ENCODE assay signal across 7 mouse cellular contexts in genomic region chr5:113286591-113287520, GRCm38 (mm10). TPM values are rescaled to one million over a fixed set of nuclear protein-coding genes. Genes with fewer than 3 reads are reported as not detected.
A peak's percentile ranks its signal among the peaks of the same experiment; 100 is the strongest.
DNase-seq lines count a peak whose midpoint lies in the region; ATAC-seq and TF ChIP-seq lines count a peak whose summit lies in the region.

No protein-coding gene starts in this region.

- H3K4me3 ChIP-seq in E14TG2a.4 (replicated peaks; ENCODE audit: low read length), result peak overlapping the region; percentile 74
- peak overlapping the region; percentile 42 for H3K4me3 ChIP-seq in embryonic facial prominence, embryonic 10.5 days
- peak overlapping the region; percentile 14; the same call in 1 of the 2 replicates for H3K4me3 ChIP-seq in hindbrain, embryonic 14.5 days (replicated peaks; ENCODE audit: low read length)
- H3K4me3 ChIP-seq in midbrain, embryonic 12.5 days, result peak overlapping the region; percentile 27

- TF ChIP-seq CTCF in E14TG2a.4 (conservative IDR thresholded peaks at IDR 0.05; ENCODE audit: low read length), result peak; percentile 55

- ATAC-seq in hindbrain, embryonic 14.5 days (ENCODE audit: low FRiP score), result no peak
- ATAC-seq in midbrain, embryonic 12.5 days (ENCODE audit: low FRiP score, low read depth), result no peak

- H3K36me3 ChIP-seq in E14TG2a.4 (ENCODE audit: insufficient read depth, low read length), result no peaks in the 10 kb centered on the region
- H3K36me3 ChIP-seq in embryonic facial prominence, embryonic 10.5 days (replicated peaks), result no peaks in the 10 kb centered on the region
- H3K36me3 ChIP-seq in hindbrain, embryonic 14.5 days (replicated peaks; ENCODE audit: control insufficient read depth, insufficient read depth), result peaks cover 28% of the 10 kb centered on the region
- H3K36me3 ChIP-seq in midbrain, embryonic 12.5 days, result no peaks in the 10 kb centered on the region

- peak overlapping the region; percentile 25; the same call in 1 of the 2 replicates for H3K9ac ChIP-seq in hindbrain, embryonic 14.5 days
- H3K9ac ChIP-seq in midbrain, embryonic 12.5 days (replicated peaks), result no peak overlapping the region

- H3K4me2 ChIP-seq in hindbrain, embryonic 14.5 days (replicated peaks), result peak overlapping the region; percentile 43
- H3K4me2 ChIP-seq in midbrain, embryonic 12.5 days (replicated peaks), result peak overlapping the region; percentile 54

- WGBS in embryonic facial prominence, embryonic 10.5 days, result 3% methylated on average over 59 of the region's 60 CpGs
- 2% methylated on average over 58 of the region's 60 CpGs for WGBS in hindbrain, embryonic 14.5 days
- WGBS in midbrain, embryonic 12.5 days, result 2% methylated on average over 56 of the region's 60 CpGs

- intact Hi-C loops in left cerebral cortex, postnatal 25 days (cut with DNase I), result loop anchor here (2.0 to 10.0 kb wide), 2 partner anchors 20 to 448 kb away; partner anchors contain the start of gene Ficd

- H3K27ac ChIP-seq in embryonic facial prominence, embryonic 10.5 days (replicated peaks), result no peak overlapping the region
- no peak overlapping the region for H3K27ac ChIP-seq in hindbrain, embryonic 14.5 days
- H3K27ac ChIP-seq in midbrain, embryonic 12.5 days (replicated peaks), result no peak overlapping the region

- H3K9me3 ChIP-seq in E14TG2a.4 (ENCODE audit: low read length), result no peaks in the 10 kb centered on the region
- no peaks in the 10 kb centered on the region for H3K9me3 ChIP-seq in embryonic facial prominence, embryonic 10.5 days
- no peaks in the 10 kb centered on the region for H3K9me3 ChIP-seq in hindbrain, embryonic 14.5 days (ENCODE audit: control insufficient read depth, low read length)
- no peaks in the 10 kb centered on the region for H3K9me3 ChIP-seq in midbrain, embryonic 12.5 days

- H3K27me3 ChIP-seq in E14TG2a.4 (ENCODE audit: insufficient read depth, low read length), result peaks cover 50% of the 10 kb centered on the region
- peaks cover 66% of the 10 kb centered on the region for H3K27me3 ChIP-seq in embryonic facial prominence, embryonic 10.5 days (replicated peaks; ENCODE audit: low read depth, poor library complexity, severe bottlenecking)
- peaks cover 18% of the 10 kb centered on the region for H3K27me3 ChIP-seq in hindbrain, embryonic 14.5 days (ENCODE audit: control insufficient read depth, insufficient read depth, low read length)
- peaks cover 63% of the 10 kb centered on the region for H3K27me3 ChIP-seq in midbrain, embryonic 12.5 days

- H3K4me1 ChIP-seq in E14TG2a.4 (replicated peaks; ENCODE audit: low read depth, low read length), result peaks cover 41% of the 10 kb centered on the region
- peaks cover 11% of the 10 kb centered on the region for H3K4me1 ChIP-seq in embryonic facial prominence, embryonic 10.5 days
- H3K4me1 ChIP-seq in hindbrain, embryonic 14.5 days (replicated peaks; ENCODE audit: control insufficient read depth, insufficient read depth, low read length), result peaks cover 7% of the 10 kb centered on the region; the same call in 1 of the 2 replicates
- H3K4me1 ChIP-seq in midbrain, embryonic 12.5 days, result peaks cover 10% of the 10 kb centered on the region

- peak; percentile 52 for DNase-seq in Muller cell, postnatal 12 days (ENCODE audit: inconsistent ontology term)
- DNase-seq in embryonic facial prominence, embryonic 10.5 days (ENCODE audit: low spot score), result peak; percentile 75
- DNase-seq in hindbrain, embryonic 14.5 days (ENCODE audit: low spot score), result peak; percentile 76
- DNase-seq in left cerebral cortex, postnatal 25 days (ENCODE audit: low spot score in 2 of 2), result peak; percentile 67 to 80
- DNase-seq in testis, postnatal 10 days (ENCODE audit: low spot score), result peak; percentile 81

RNA-seq across cellular contexts. Expression of gene Sgsm1, which starts 23.7 kb away (rescaled TPM):
- polyA plus RNA-seq in embryonic facial prominence, embryonic 10.5 days (2016; fragmentation: Nextera tagmentation; extraction: Ambion mirVana), result 15.1 and 18.0 TPM in 2 replicates
- 14.8 and 15.0 TPM in 2 replicates for polyA plus RNA-seq in hindbrain, embryonic 14.5 days (2014; fragmentation: Nextera tagmentation; extraction: Ambion mirVana)
- 100 to 1,000 TPM; 139 to 157 TPM for total RNA-seq in left cerebral cortex, postnatal 25 days (2021)
- 16.1 and 19.5 TPM in 2 replicates for polyA plus RNA-seq in midbrain, embryonic 12.5 days (2016; fragmentation: Nextera tagmentation; extraction: Ambion mirVana)

Comparison
In these comparisons a context has a peak if more than half of its experiments do, and no peak if none do; other contexts are left out.
1. H3K4me3 ChIP-seq: peak in every context shown above with its lines; median percentile 74 in E14TG2a.4; 42 in embryonic facial prominence, embryonic 10.5 days; 27 in midbrain, embryonic 12.5 days; 14 in hindbrain, embryonic 14.5 days.